Mouse (Mus musculus): ENCODE measurements around the gene Fgfr2.

- TF ChIP-seq POLR2A (IDR thresholded peaks at IDR 0.05; ENCODE audit: low read depth, low read length) (no peak), CTCF (IDR thresholded peaks at IDR 0.05; ENCODE audit: borderline replicate concordance, insufficient read depth, low read length) (no peak)
Measured at GRCm38 (mm10) chr7:132253513-132253912, 869.6 kb downstream of the Fgfr2 start.
